Mouse (Mus musculus): ENCODE measurements around the gene Zfp398.

Zfp398 gene

DNA sequence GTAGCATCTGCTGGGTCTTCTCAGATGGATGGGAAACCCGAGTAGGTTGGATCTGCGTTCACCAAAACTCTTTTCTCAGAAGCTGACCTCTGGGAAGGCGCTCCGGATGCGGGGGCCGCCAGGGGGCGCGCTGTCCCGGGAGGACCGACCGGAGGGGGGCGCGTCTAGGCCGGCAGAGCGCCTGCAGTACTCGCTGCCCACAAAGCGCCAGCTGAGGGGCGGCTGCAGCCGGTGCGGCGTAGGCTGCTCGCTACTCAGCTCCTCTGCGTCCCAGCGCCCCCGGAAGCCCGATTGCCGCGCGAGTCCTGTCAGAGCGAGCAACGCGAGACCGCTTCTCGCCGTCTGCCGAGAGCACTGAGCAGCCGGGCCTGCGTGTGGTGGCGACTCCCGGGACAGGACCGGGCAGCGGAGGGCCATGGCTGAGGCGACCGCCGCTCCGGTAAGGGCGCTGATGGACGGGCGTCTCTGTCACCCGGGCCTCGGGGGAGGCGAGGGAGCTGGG is at the start of gene Zfp398:
Gene Zfp398, plus strand, starts transcription at position 180 of the 502 bp plus-strand sequence.
- peak; percentile 72 for DNase-seq (ENCODE audit: low read depth)

DNA sequence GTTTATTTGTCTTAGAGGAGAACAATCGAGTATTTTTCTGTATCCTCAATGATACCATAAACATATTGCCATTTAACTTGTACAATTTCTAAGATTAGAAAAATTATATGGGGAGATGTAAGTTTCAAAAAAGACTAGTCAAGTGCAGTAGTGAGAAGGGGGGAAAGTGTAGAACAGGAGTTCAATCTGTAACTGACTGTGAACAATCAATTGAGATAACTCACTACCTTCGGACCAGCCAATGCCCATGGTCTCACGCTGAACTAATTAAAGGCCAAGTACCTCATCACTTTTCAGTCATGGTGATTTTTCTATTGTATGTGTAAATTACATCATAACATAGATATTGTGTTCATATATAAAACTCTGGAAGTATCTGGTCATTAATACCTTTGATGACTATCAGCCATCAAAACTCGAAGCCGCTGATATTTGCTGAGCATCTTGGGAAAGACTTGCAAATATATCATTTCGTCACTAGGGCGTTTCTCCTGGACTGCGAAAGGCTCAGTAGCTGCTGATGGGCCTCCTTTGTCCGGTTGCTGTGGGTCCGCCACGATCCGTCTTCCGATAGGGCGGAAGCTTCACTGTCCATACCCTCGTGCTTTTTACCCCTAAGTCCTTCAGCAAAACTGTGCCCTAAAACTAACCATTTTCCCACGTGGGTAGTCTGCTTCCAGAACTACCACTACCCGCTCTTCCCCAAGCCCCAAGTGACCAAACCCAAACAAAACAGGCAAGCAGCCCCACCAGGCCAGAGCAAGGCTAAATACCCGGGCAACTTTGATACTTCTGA is 47.3 kb upstream of the Zfp398 start:
- peak; percentile 73 for DNase-seq (ENCODE audit: low read depth)

DNA sequence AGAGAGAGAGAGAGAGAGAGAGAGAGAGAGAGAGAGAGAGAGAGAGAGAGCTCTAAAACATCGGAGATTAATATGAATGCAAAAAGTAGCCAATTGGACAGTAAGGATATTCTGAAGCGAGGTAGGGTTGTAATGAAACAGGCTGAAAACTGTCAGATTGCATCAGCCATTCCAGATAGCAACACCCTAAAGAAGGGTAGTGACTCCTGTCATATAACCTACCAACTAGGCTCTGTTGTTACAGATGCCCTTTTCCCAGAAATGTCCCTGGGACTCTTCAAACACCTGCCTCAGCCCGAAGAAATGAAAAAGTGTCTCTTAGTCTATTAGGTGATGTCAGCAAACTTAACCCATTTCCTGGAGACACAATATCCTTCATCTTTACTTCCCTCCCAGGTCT is 46.6 kb upstream of the Zfp398 start:
- DNase-seq (ENCODE audit: low read depth): no peak

DNA sequence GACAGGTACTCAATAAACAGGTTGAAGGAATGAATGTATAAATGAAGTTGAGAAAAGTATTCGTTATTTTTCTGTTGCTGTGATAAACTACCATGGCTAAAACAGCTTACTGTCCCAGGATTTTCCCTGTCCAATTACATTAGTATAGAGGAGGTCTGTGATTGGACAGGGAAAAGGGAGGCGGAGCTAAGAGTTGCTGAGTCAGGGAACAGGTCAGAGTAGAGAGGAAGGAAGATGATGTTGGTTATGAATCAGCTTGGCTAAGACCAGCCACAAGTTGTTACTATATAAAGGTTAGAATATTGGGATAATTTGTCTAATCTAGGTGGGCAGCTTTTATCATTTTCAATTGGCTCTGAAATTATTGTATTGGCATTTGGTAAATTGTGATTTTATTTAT is 44.7 kb upstream of the Zfp398 start:
- no peak for DNase-seq (ENCODE audit: low read depth)

DNA sequence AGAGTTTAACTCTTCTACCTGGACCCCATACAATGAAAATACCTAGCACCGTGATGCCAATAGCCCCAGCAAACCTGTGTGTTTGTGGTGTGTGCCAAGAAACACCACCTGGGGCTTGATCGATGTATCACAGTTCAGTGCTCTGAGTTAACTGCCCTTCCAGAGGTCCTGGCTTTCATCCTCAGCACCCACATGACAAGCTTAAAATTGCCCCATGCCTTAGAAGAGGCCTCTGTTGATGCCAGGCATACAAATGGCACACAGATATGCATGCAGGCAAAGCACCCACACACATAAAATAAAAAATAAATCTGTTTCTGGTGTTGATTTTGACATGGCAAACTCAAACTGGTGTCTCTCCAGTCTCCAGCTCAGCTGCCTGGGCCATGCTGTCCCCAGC is 42.9 kb upstream of the Zfp398 start:
- no peak for DNase-seq (ENCODE audit: low read depth)

DNA sequence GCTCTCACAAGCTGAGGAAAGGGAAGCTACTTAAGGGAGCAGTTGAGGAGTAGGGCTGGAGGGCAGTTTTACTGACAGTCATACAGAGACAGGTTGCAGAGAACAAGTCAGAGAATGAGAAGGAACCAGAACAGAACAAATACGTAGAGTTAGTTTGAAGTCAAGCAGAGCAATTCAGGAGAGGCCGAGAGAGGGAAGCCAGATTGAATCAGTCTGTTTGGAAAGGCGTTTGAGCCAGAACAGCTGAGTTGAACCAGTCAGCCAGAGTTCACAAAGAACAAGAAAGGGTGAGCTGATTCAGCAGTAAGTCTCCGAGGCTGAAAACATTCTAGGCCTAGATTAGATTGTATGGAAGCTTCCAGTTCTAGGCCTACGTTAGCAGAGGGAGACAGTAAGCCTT is 42.2 kb upstream of the Zfp398 start:
- DNase-seq (ENCODE audit: low read depth): no peak

DNA sequence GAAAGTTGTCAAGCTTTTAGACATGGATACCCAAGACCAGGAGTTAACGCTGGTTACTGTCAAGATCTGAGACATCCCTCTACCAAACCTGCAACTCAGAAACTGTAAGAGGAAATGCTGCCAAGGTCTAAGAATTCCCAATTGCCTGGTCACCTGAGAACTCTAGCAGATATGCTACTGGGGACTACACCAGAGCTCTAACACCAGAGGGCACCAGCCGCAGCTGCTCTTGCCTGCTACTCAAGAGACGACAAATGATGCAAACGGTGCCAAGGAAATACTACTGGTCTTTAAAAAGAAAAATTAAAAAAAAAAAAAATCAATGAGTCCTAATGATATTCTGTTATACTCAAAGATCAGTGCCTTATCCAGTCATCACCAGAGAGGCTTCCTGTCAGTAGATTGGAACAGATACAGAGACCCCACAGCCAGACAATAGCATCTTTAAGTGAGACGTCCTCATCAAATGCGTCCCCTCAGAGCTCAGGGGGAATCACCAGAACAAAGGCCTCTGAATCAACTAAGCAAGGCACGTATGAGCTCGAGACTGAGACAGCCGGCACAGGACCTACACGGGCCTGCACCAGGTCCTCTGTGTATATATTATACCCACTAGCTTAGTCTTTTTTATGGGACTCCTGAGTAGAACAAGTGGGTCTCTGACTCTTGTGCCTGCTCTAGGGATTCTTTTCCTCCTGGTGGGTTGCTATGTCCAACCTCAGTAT is 41.2 kb upstream of the Zfp398 start:
- DNase-seq (ENCODE audit: low read depth): no peak

DNA sequence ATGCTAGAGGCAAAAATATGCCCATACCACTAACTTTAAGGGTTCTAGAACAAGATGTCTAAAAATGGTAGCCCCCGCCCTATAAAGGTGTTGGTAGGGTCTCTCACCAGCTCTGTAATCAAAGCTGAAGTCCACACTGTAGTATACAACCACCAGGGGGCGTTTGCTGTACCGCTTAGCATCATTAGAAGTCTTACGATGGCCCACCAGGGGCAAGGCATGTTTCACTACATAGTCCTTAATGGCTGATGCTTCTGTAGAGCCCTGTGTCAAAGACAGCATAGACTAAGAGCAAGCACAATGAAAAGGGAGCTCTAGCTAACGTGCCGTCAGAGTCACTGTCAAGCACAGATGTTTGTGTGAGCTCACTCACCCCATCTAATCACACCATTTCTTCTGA is 36.4 kb upstream of the Zfp398 start:
- DNase-seq (ENCODE audit: low read depth): no peak

DNA sequence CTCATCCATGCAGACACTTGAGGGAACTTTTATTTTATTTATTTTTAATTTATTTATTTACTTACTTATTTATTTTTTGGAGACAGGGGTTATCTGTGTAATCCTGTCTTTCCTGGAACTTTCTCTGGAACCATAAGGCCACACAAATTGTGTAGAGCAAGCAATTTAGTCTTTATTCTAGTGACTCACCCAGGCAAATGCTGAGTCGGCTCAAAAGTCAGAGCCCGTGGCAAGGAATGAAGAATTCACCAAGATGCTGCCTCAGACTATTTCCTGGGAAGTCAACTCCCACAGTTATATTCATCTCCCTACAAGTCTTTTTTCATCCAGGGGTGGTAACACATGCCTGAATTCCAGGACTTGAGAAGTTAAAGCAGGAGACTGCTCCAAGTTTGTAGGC is 29.9 kb upstream of the Zfp398 start:
- DNase-seq (ENCODE audit: low read depth): no peak

DNA sequence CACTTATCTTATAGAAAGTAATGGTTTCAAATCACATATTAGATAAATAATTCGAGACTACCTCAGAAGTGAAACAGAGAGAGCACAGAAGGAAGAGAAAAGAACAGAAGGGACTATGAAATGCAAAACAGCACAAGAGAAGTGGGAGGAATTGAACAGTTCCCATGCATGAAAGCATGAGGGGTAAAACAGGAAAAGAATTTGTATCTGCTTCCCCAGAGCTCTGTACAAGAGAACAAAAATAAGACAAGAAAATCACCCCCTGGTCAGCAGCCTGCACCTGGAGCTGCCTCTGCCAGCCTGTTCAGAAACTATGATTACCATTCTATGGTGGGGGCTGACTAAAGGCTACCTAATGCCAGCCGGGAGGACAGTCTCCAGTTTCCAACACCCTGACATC is 28.0 kb upstream of the Zfp398 start:
- no peak for DNase-seq (ENCODE audit: low read depth)

DNA sequence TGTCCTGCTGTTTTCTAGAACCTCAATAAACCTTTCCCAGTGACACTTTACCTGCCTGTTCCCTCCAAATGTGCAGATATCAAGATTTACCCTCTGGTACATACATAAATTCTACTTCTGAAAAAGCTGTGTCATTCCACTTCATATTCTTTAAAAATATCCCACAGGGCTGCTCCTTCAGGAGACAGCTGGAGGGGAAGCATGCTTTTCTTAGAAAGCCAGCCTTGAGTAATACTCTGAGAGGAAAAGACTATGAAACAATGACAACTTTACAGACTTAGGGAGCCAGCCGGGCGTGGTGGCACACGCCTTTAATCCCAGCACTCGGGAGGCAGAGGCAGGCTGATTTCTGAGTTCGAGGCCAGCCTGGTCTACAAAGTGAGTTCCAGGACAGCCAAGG is 26.9 kb upstream of the Zfp398 start:
- no peak for DNase-seq (ENCODE audit: low read depth)

DNA sequence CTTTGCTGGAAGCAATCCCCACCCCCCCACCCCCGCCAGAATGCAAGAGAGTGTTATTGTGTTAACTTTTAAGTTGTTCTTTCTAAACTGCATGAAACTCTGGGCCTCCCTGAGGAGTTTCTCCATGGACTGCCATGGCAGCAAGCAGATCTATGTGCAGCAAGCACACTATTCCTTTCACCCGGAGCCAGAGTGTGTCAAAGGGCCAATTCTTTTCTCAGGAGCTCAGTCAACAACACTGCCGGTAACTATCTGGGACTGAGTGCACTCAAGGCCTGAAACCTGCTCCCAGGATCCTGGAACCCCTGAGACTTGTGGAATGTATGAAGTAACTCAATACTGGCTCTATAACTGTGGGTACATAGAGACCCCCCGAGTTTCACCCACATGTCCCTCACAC is 26.4 kb upstream of the Zfp398 start:
- no peak for DNase-seq (ENCODE audit: low read depth)

DNA sequence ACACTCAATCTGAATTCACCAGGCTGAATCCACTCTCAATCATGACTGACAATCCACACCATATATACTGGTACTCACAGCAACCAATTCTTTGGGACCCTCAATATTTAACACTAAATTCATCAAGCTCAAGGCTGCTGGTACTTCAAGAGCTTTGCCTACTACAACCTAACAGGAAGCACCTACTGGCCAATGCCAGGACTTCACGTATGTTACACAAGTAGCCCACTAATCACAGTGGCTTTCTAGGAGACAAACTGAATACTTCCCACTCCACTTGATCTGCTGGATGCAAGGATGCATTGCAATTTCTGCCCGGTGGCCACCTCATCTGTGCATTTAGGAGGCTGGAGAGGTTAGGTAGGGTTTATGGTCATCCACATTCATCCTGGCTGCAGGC is 25.3 kb upstream of the Zfp398 start:
- no peak for DNase-seq (ENCODE audit: low read depth)

DNA sequence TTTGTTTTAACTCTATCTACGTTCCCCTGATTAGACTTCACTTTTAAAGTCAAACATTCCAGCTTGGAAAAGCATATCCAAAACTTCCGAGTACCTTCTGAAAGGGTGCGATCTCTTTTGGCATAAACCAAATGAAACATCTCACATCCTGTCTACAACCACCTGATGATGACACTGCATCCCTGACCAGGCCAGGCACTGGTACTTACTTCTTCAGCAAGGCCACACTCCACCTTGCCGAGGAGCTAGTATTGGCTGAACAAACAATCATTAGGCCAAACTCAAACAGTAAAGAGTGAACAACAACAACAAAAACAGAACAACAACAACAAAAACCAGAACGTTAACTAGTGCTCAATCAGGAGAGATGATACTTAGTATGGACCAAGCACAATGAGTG is 24.1 kb upstream of the Zfp398 start:
- DNase-seq (ENCODE audit: low read depth): no peak

DNA sequence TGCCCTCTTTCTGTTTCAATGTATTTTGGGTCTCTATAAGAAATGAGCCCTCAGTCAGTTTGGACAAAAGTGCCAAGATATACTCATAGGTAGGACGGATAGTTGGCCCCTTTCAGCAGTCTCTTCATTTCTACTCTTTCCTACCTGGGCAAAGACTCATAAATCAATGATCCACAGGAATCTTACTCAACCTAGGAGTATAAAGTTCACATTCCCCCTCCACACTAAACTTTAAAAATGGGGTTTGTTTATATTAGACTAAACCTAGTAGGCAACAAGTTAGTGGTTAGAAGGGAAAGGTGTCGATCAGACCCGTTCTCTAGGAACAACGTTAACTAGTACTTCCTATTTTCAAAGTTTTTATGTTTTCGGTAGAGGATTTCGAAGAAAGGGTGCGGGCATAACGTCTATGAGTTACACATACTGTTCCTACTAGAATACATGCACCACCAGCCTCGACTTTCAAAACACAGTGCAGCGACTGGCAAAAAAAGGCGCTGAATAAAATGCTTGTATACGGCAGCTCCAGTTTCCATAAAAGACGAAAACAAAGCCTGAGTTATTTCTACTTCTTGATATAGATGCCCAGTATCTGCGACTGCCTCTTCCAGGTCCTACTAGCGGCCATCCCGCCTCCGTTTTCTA is 23.1 kb upstream of the Zfp398 start:
- no peak for DNase-seq (ENCODE audit: low read depth)

DNA sequence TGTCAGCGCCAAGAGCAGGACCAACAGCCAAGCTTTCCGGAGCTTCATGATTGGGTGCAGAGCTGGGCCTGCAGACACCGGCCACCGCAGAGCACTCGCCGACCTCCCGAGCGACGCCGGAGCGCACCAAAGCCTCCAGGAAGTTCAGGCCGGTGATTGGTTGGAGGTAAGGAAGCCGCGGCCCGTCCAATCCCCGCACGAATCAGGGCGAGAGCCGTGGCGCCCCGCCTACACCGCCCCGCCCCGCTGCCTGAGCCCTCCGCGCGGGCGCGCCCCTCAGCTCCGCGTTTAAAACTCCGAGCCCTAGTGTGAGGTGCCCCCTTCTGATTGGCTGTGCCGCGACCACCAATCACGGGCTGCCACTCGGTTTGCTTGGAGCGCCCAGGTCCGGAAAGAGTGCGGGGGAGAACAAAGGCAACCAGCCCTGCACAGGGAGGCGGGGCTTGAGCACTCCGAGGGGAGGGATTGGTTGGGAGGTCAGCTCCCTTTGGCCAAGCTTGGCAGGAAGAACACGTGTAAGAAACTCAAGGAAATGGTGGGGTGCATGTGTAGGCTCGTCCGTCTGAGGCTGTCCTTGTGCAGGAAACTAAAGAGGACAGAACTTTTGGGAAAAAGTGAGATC is 22.1 kb upstream of the Zfp398 start, which contains the start of gene Pdia4:
Gene Pdia4, minus strand, starts transcription at position 174 of the 622 bp plus-strand sequence.
- DNase-seq (ENCODE audit: low read depth): peak; percentile 99

DNA sequence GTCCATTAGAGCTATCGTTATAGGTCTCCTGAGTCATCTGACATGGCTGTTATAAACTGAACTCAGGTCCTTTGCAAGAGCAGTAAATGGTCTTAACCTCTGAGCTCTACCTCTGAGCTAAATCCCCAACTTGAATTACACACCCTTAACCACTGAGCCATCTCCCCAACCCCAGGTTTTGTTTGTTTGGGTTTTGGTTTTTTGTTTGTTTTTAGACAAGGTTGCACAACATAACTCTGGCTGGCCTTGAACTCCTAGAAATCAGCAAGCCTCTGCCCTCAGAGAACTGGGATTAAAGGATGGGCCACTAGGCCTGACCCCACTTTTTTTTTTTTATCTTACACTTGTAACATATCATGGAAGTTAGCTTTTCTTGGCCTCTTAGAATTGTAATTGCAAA is 19.3 kb upstream of the Zfp398 start:
- no peak for DNase-seq (ENCODE audit: low read depth)

DNA sequence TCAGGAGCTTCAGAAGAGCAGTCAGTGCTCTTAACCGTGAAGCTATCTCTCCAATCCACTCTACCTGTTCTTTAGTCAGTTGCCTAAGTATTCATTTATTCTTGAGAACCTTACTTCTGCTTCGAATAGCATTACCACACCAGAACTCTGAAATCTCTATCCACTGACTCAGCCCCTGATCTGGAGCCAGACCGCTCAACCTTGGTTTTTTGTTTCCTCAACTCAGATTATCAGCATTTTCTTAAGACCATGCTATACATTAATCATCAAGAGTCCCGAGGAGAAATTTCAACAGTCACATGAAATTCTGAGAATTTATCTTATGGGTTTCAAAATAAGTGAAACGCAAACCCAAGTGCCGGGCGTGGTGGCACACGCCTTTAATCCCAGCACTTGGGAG is 16.7 kb upstream of the Zfp398 start:
- DNase-seq (ENCODE audit: low read depth): no peak

DNA sequence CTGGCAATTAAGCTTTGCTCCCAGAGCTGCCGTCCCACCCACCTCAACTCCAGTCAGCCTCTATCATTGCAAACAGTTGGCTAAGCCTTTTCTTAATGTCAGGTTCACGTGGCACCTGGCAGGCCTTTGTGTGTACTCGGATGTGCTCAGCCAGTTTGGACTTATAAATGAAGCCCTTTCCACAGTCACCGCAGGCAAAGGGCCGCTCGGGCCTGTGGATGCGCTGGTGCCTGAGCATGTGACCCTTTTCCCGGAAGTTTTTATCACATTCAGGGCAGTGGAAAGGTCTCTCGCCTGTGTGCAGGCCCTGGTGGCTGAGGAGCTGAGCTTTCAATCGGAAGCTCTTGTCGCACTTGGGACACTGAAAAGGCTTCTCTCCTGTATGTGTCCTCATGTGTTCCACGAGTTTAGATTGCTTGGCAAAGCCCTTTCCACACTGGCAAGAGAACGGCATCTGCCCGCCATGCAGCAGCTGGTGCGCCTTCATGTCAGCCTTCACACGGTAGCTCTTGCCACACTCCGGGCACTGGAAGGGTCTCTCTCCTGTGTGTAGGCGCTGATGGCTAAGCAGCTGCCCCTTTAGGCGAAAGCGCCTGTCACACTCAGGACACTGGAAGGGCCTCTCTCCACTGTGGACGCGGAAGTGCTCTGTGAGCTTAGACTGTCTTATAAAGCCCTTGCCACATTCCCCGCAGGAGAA is 15.7 kb upstream of the Zfp398 start:
- no peak for DNase-seq (ENCODE audit: low read depth)

DNA sequence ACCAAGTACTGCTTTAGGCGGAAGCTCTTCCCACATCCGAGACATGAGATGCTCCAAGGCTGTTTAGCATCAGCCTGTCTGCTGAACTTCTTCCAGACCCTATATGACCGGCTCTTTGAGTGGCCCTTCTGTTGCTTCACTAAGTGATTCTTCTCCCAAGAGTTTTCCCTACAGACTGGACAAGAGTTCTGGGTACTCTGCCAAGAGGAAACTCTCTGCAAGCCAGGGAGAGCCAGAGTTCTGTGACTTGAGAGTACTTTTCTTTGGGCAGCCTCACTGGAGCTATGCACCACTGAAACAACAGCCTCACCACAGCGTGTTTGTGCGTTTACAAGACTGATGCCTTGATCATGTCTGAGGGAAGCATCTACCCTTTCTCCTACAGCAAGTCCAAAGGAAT is 14.2 kb upstream of the Zfp398 start:
- no peak for DNase-seq (ENCODE audit: low read depth)

DNA sequence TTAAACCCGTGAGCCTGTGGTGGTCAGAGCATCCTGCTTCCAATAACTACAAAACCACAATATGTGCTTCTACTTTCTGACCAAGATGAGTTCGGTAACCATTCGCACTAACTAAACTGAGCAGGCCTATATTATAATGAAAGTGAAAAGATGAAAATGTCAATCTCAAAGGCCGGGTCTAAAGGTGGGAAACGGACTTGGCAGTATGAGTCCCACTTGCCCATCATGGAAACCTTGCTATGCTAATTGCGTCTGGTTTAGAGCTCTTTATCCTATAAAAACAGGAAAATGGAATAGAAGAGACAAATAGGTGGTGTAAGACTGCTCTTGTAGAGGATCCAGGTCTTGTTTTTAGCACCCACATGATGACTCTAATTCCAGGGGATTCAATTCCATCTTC is 13.7 kb upstream of the Zfp398 start:
- no peak for DNase-seq (ENCODE audit: low read depth)

DNA sequence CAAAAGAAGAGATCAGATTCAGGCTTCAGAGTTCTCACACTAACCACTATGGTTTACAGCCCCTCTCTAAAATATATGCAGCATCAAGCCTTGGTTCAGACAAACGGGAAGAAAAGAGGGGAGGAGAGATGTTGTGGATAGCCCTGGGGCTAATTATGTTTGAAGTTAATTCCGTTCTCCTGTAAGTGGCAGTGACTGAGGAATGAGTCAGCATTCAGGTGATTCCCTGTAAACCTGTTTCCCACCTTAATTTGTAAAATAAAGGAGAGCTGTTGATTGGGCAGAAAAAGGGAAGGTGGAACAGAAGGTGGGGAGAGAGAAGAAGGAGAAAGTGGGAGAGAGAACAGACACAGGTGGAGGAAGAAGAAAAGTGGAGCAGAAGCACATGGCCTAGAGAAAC is 11.2 kb upstream of the Zfp398 start:
- no peak for DNase-seq (ENCODE audit: low read depth)

All from fibroblast of lung, adult 2 months (primary cell).